In genomic region chr6:96028022-96028704, GRCm38 (mm10) we compare ENCODE assay signal across 17 mouse cellular contexts.
DNase-seq lines count a peak whose midpoint lies in the region; ATAC-seq and TF ChIP-seq lines count a peak whose summit lies in the region.
"Had no signal": no experiment of that assay in that cellular context is flagged by ENCODE, and none has a peak within 500 bp of the region (broad histone marks: within the 10 kb centered on the region; RNA-seq: fewer than 3 reads in every experiment).

No protein-coding gene starts in this region.

- H3K9me3 ChIP-seq in embryonic facial prominence, embryonic 14.5 days (ENCODE audit: control insufficient read depth, low read length) = 0 out of 2 replicates have a peak, but pooled peaks cover 2% of the 10 kb centered on the region
- H3K9me3 ChIP-seq in embryonic facial prominence, embryonic 10.5 days = no peaks in the 10 kb centered on the region
- H3K9me3 ChIP-seq in lung, embryonic 14.5 days (ENCODE audit: low read depth, low read length) = no peaks in the 10 kb centered on the region; the same call in 1 of the 2 replicates
- no peaks in the 10 kb centered on the region for H3K9me3 ChIP-seq in lung, embryonic 15.5 days
- H3K9me3 ChIP-seq: liver, embryonic 15.5 days had no signal

- peak; percentile 20 for DNase-seq in embryonic facial prominence, embryonic 14.5 days (ENCODE audit: low spot score)
- DNase-seq in embryonic facial prominence, embryonic 10.5 days (ENCODE audit: low spot score) = no peak
- DNase-seq in lung, embryonic 14.5 days = peak; percentile 87
- DNase-seq in lung, adult 2 months = no peak
- DNase-seq in left cerebral cortex, adult 9 months (ENCODE audit: low spot score in 2 of 2) = no peak
- no peak for DNase-seq in urinary bladder, adult 18-20 months (ENCODE audit: low spot score in 2 of 2)
- DNase-seq: adrenal gland, adult 8-10 months; cerebellum, adult 11 months; cerebellum, postnatal 25 days; forebrain, postnatal 0 days; spleen, adult 18-20 months; thymus, adult 18-20 months had no signal

- TF ChIP-seq CTCF in lung, embryonic 14.5 days (IDR thresholded peaks at IDR 0.05; ENCODE audit: low read depth) = no peak
- TF ChIP-seq CTCF in lung, adult 2 months (IDR thresholded peaks at IDR 0.05; ENCODE audit: insufficient read depth, low read length) = no peak

- no peaks in the 10 kb centered on the region for H3K4me1 ChIP-seq in embryonic facial prominence, embryonic 14.5 days (ENCODE audit: control insufficient read depth, insufficient read depth, low read length)
- H3K4me1 ChIP-seq in embryonic facial prominence, embryonic 10.5 days = no peaks in the 10 kb centered on the region
- no peaks in the 10 kb centered on the region for H3K4me1 ChIP-seq in lung, embryonic 14.5 days (ENCODE audit: insufficient read depth)
- H3K4me1 ChIP-seq in lung, adult 2 months (ENCODE audit: control insufficient read depth, insufficient read depth, low read length) = peaks cover 6% of the 10 kb centered on the region
- H3K4me1 ChIP-seq in lung, embryonic 15.5 days = peaks cover 8% of the 10 kb centered on the region; the same call in 1 of the 2 replicates
- H3K4me1 ChIP-seq: liver, embryonic 15.5 days had no signal

- no peak for ATAC-seq in embryonic facial prominence, embryonic 14.5 days (ENCODE audit: low read depth)
- peak; percentile 86 for ATAC-seq in lung, embryonic 14.5 days (ENCODE audit: insufficient read depth)
- peak; percentile 86; the same call in 1 of the 2 replicates for ATAC-seq in lung, embryonic 15.5 days (ENCODE audit: borderline replicate concordance, extremely low read depth, low FRiP score, low TSS enrichment)
- ATAC-seq in megakaryocyte progenitor cell, adult 5-6 weeks (replicated peaks; ENCODE audit: poor library complexity) = peak; percentile 76
- ATAC-seq: CD4-positive, CD25-positive, alpha-beta regulatory T cell, adult 4 months; forebrain, postnatal 0 days; hindbrain, postnatal 0 days had no signal

- H3K36me3 ChIP-seq in embryonic facial prominence, embryonic 14.5 days (ENCODE audit: control insufficient read depth, insufficient read depth, low read length) = no peaks in the 10 kb centered on the region
- no peaks in the 10 kb centered on the region for H3K36me3 ChIP-seq in embryonic facial prominence, embryonic 10.5 days (replicated peaks)
- no peaks in the 10 kb centered on the region for H3K36me3 ChIP-seq in lung, embryonic 14.5 days (ENCODE audit: insufficient read depth)
- no peaks in the 10 kb centered on the region for H3K36me3 ChIP-seq in lung, embryonic 15.5 days
- H3K36me3 ChIP-seq: liver, embryonic 15.5 days had no signal

- no peak overlapping the region for H3K4me3 ChIP-seq in embryonic facial prominence, embryonic 14.5 days (ENCODE audit: low read depth, low read length)
- H3K4me3 ChIP-seq in embryonic facial prominence, embryonic 10.5 days = no peak overlapping the region
- H3K4me3 ChIP-seq in lung, embryonic 14.5 days (ENCODE audit: low read depth, low read length) = no peak overlapping the region
- no peak overlapping the region for H3K4me3 ChIP-seq in lung, adult 2 months (replicated peaks; ENCODE audit: extremely low read depth, low read depth, low read length)
- H3K4me3 ChIP-seq in lung, embryonic 15.5 days = no peak overlapping the region
- H3K4me3 ChIP-seq: liver, embryonic 15.5 days had no signal

- no peak overlapping the region for H3K27ac ChIP-seq in embryonic facial prominence, embryonic 14.5 days (replicated peaks; ENCODE audit: low read depth, low read length)
- H3K27ac ChIP-seq in embryonic facial prominence, embryonic 10.5 days (replicated peaks) = no peak overlapping the region
- H3K27ac ChIP-seq in lung, embryonic 14.5 days (ENCODE audit: low read depth) = peak overlapping the region; percentile 56; the same call in 1 of the 2 replicates
- H3K27ac ChIP-seq in lung, embryonic 15.5 days = peak overlapping the region; percentile 67
- H3K27ac ChIP-seq: hindbrain, postnatal 0 days; liver, embryonic 15.5 days had no signal

- no peak overlapping the region for H3K4me2 ChIP-seq in embryonic facial prominence, embryonic 14.5 days (ENCODE audit: low read depth, low read length)
- H3K4me2 ChIP-seq in lung, embryonic 14.5 days = peak overlapping the region; percentile 10; the same call in 1 of the 2 replicates
- no peak overlapping the region; the same call in 1 of the 2 replicates for H3K4me2 ChIP-seq in lung, embryonic 15.5 days
- H3K4me2 ChIP-seq: liver, embryonic 15.5 days had no signal

- no peak overlapping the region for H3K9ac ChIP-seq in embryonic facial prominence, embryonic 14.5 days (ENCODE audit: low read depth, low read length)
- H3K9ac ChIP-seq in lung, embryonic 14.5 days = no peak overlapping the region
- H3K9ac ChIP-seq in lung, embryonic 15.5 days = no peak overlapping the region
- H3K9ac ChIP-seq: forebrain, postnatal 0 days; liver, embryonic 15.5 days had no signal

- WGBS in embryonic facial prominence, embryonic 14.5 days = 68% methylated on average over 7 of the region's 7 CpGs
- 79% methylated on average over 7 of the region's 7 CpGs for WGBS in embryonic facial prominence, embryonic 10.5 days
- 31% methylated on average over 7 of the region's 7 CpGs for WGBS in lung, embryonic 14.5 days
- 39% methylated on average over 7 of the region's 7 CpGs for WGBS in lung, adult 2 months
- 35% methylated on average over 7 of the region's 7 CpGs for WGBS in lung, embryonic 15.5 days

- TF ChIP-seq POLR2A in lung, adult 2 months (IDR thresholded peaks at IDR 0.05; ENCODE audit: borderline replicate concordance, extremely low read depth, low read depth, low read length) = no peak

- no peaks in the 10 kb centered on the region for H3K27me3 ChIP-seq in embryonic facial prominence, embryonic 14.5 days (replicated peaks; ENCODE audit: control insufficient read depth, insufficient read depth, low read length)
- H3K27me3 ChIP-seq in embryonic facial prominence, embryonic 10.5 days (replicated peaks; ENCODE audit: low read depth, poor library complexity, severe bottlenecking) = no peaks in the 10 kb centered on the region
- no peaks in the 10 kb centered on the region for H3K27me3 ChIP-seq in lung, embryonic 14.5 days (ENCODE audit: insufficient read depth, low read length)
- no peaks in the 10 kb centered on the region for H3K27me3 ChIP-seq in lung, embryonic 15.5 days
- H3K27me3 ChIP-seq: liver, embryonic 15.5 days had no signal

Comparison
In these comparisons a context has a peak if more than half of its experiments do, and no peak if none do; other contexts are left out.
1. DNase-seq: peak in embryonic facial prominence, embryonic 14.5 days (single experiment) and lung, embryonic 14.5 days (single experiment); none in embryonic facial prominence, embryonic 10.5 days (single experiment), lung, adult 2 months (single experiment), left cerebral cortex, adult 9 months (0 of 2) and urinary bladder, adult 18-20 months (0 of 2).
2. H3K27ac ChIP-seq: peak in lung, embryonic 14.5 days (single experiment) and lung, embryonic 15.5 days (single experiment); none in embryonic facial prominence, embryonic 14.5 days (single experiment) and embryonic facial prominence, embryonic 10.5 days (single experiment).